Mouse (Mus musculus) heart, postnatal 0 days (tissue): Measurements from ENCODE around the gene Lrwd1. TPM values are rescaled to one million over a fixed set of nuclear protein-coding genes. Genes with fewer than 3 reads are reported as not detected.
"Not testable (repeated sequence)": the region's sequence is repeated elsewhere in the genome, so short reads cannot be mapped to it uniquely, and the experiment has no call there.

Source experiments
- ATAC-seq: fragments of 200-750 bp; cut with Nextera tagmentation; 2 replicates; pipeline ENCODE4 v1.8.0; 2017; ENCODE audit warnings: low read depth, moderate number of reproducible peaks, moderate library complexity; ENCODE audit not compliant: insufficient read depth
- DNase-seq: peaks from one replicate; pipeline ENCODE4 v3.0.0-alpha.2; 2016; ENCODE audit warnings: low spot score
- H3K27ac ChIP-seq: fragments of 300-500 bp; sonication (generic); 2 replicates; pipeline ENCODE4 v1.5.1; 2014; ENCODE audit warnings: low read depth, mild to moderate bottlenecking
- H3K27me3 ChIP-seq: fragments of 300-500 bp; sonication (generic); 2 replicates; pipeline ENCODE4 v1.6.1; 2014; ENCODE audit warnings: low read length, mixed read lengths; ENCODE audit not compliant: control insufficient read depth, insufficient read depth
- H3K36me3 ChIP-seq: fragments of 300-500 bp; sonication (generic); replicated peaks from 2 replicates; pipeline ENCODE4 v1.6.1; 2014; ENCODE audit warnings: low read length, mixed read lengths; ENCODE audit not compliant: control insufficient read depth, insufficient read depth
- H3K4me1 ChIP-seq: fragments of 300-500 bp; sonication (generic); 2 replicates; pipeline ENCODE4 v1.6.1; 2014; ENCODE audit warnings: antibody characterized with exemption; ENCODE audit not compliant: control insufficient read depth, insufficient read depth
- H3K4me2 ChIP-seq: fragments of 300-500 bp; sonication (generic); 2 replicates; pipeline ENCODE4 v1.6.1; 2014; ENCODE audit warnings: low read depth, mild to moderate bottlenecking, low read length, moderate library complexity
- H3K4me3 ChIP-seq: fragments of 300-500 bp; sonication (generic); 2 replicates; pipeline ENCODE4 v1.5.1; 2014; ENCODE audit warnings: low read depth, low read length
- H3K9ac ChIP-seq: fragments of 300-500 bp; sonication (generic); replicated peaks from 2 replicates; pipeline ENCODE4 v1.6.1; 2014; ENCODE audit warnings: low read depth, low read length, mixed read lengths
- H3K9me3 ChIP-seq: fragments of 300-500 bp; sonication (generic); replicated peaks from 2 replicates; pipeline ENCODE4 v1.6.1; 2016; ENCODE audit warnings: low read length; ENCODE audit not compliant: control insufficient read depth
- CTCF ChIP-seq: IDR thresholded peaks from 2 replicates; pipeline ENCODE4 v1.5.1; 2016; ENCODE audit warnings: antibody characterized with exemption, control low read depth, low read depth
- EP300 ChIP-seq: IDR thresholded peaks from 2 replicates; pipeline ENCODE4 v1.6.1; 2016; ENCODE audit warnings: antibody characterized with exemption, low read depth
- WGBS: fragments of 180-500 bp; shearing (Covaris S2); extraction: QIAGEN DNeasy Blood & Tissue Kit; methylation state at CpG from one replicate; pipeline ENCODE4 v1.1.7; 2014; 5-methylcytosine and 5-hydroxymethylcytosine counted together
- polyA plus RNA-seq: library from polyadenylated mRNA; unstranded; fragments of >200 nt; fragmentation: Nextera tagmentation; extraction: Ambion mirVana; gene quantifications from 2 replicates; pipeline ENCODE4 v1.2.1, GENCODE M21; 2015
- total RNA-seq: library from RNA; depleted of rRNA; stranded (reverse); fragments of >200 nt; gene quantifications from 2 replicates; pipeline ENCODE4 v1.2.3, GENCODE M21; 2014; ENCODE audit warnings: low replicate concordance

Lrwd1 gene
- total and polyA plus RNA-seq, 2 experiments from 2014 or later = 10.0 to 20.9 TPM

DNA sequence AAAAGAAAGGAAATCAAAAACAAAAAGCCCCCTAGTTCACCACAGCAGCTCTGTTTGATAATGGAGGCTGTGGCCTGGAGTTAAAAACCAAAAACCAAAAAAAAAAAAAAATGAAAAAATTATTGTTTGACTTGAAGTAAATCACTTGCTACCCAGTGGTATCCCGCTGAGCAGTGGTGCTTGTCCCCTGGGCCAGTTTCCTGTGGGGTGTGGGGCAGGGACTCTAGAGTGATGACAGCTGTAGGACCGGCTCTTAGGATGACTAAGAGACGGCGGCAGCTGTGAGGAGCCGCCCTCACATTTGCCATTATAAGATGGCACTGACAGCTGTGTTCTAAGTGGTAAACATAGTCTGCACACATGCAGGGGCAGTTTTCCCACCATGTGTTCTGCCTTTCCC, 19.5 kb upstream of the Lrwd1 start:
- TF ChIP-seq CTCF (no peak), EP300 (no peak)
- no peak overlapping the region for H3K27ac ChIP-seq
- H3K4me1 ChIP-seq = no peaks in the 10 kb centered on the region
- H3K36me3 ChIP-seq = no peaks in the 10 kb centered on the region
- 62% methylated on average over 5 of the region's 5 CpGs for WGBS
- no peak overlapping the region for H3K9ac ChIP-seq
- H3K9me3 ChIP-seq = no peaks in the 10 kb centered on the region
- ATAC-seq (no peak), DNase-seq (no peak)
- H3K4me3 ChIP-seq = no peak overlapping the region
- no peaks in the 10 kb centered on the region for H3K27me3 ChIP-seq
- H3K4me2 ChIP-seq = no peak overlapping the region

- 63% methylated on average over 8 of the region's 8 CpGs for WGBS
- no peak overlapping the region for H3K4me3 ChIP-seq
- H3K27me3 ChIP-seq = no peaks in the 10 kb centered on the region
- no peak for ATAC-seq
- no peak overlapping the region for H3K4me2 ChIP-seq
- no peaks in the 10 kb centered on the region for H3K4me1 ChIP-seq
- no peak overlapping the region for H3K27ac ChIP-seq
- no peak overlapping the region for H3K9ac ChIP-seq
- TF ChIP-seq EP300 = no peak
- TF ChIP-seq CTCF = no peak
- H3K9me3 ChIP-seq = no peaks in the 10 kb centered on the region
- H3K36me3 ChIP-seq = no peaks in the 10 kb centered on the region
- no peak for DNase-seq
Measured at GRCm38 (mm10) chr5:136152365-136152764, 16.5 kb upstream of the Lrwd1 start.

DNA sequence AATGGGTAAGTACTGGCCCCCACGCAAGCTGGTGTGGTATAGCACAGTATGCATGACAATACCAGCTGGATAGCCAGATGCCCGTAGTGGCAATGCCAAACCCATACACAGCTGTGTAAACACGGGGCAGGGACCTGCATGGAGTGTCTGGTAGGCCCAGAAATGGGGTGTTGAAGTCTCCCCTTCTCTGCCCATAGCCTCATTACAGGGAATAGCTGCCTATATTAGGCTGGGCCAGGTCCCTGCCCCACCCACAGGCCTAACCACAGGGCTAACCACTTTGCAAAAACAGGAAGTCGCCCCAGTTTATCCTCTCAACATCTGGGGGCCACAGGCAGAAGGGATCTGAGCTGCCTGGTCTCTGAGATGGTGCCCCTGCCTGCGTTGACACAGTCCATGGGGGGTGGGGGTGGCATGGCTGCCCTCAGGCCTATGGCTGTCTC, 13.3 kb upstream of the Lrwd1 start:
- not testable (repeated sequence) for H3K4me3 ChIP-seq, H3K9me3 ChIP-seq, H3K36me3 ChIP-seq, DNase-seq, H3K4me1 ChIP-seq, H3K27me3 ChIP-seq, H3K4me2 ChIP-seq, H3K9ac ChIP-seq, H3K27ac ChIP-seq, ATAC-seq
- 71% methylated on average over 5 of the region's 5 CpGs for WGBS

- H3K4me3 ChIP-seq = no peak overlapping the region
- H3K27me3 ChIP-seq = no peaks in the 10 kb centered on the region
- 64% methylated on average over 8 of the region's 8 CpGs for WGBS
- H3K9me3 ChIP-seq = no peaks in the 10 kb centered on the region
- H3K27ac ChIP-seq = no peak overlapping the region
- DNase-seq = no peak
- H3K9ac ChIP-seq = no peak overlapping the region
- TF ChIP-seq EP300 (no peak), CTCF (no peak)
- H3K4me1 ChIP-seq = no peaks in the 10 kb centered on the region
- no peak for ATAC-seq
- no peak overlapping the region for H3K4me2 ChIP-seq
- H3K36me3 ChIP-seq = no peaks in the 10 kb centered on the region
Measured at GRCm38 (mm10) chr5:136147704-136148103, 11.8 kb upstream of the Lrwd1 start.

GRCm38 (mm10) chr5:136146936-136147335, 11.1 kb upstream of the Lrwd1 start:
- Histone ChIP-seq H3K4me1 (no peaks in the 10 kb centered on the region), H3K27ac (no peak overlapping the region; the same call in 1 of the 2 replicates)
- no peak for DNase-seq

GRCm38 (mm10) chr5:136144606-136145430, 8.9 kb upstream of the Lrwd1 start:
- no peak overlapping the region for H3K4me3 ChIP-seq
- H3K27me3 ChIP-seq = no peaks in the 10 kb centered on the region
- no peak for TF ChIP-seq EP300
- TF ChIP-seq CTCF = no peak
- ATAC-seq (no peak), DNase-seq (no peak)
- 47% methylated on average over 12 of the region's 12 CpGs for WGBS
- no peak overlapping the region for H3K4me2 ChIP-seq
- H3K9ac ChIP-seq = no peak overlapping the region
- no peaks in the 10 kb centered on the region for H3K9me3 ChIP-seq
- peaks cover 26% of the 10 kb centered on the region for H3K36me3 ChIP-seq
- H3K27ac ChIP-seq = no peak overlapping the region
- no peaks in the 10 kb centered on the region for H3K4me1 ChIP-seq

More at GRCm38 (mm10) chr5:136146936-136147335, 11.1 kb upstream of the Lrwd1 start:
- TF ChIP-seq EP300 (no peak), CTCF (no peak)
- H3K9me3 ChIP-seq = no peaks in the 10 kb centered on the region
- H3K4me3 ChIP-seq = no peak overlapping the region
- H3K4me2 ChIP-seq = no peak overlapping the region
- no peaks in the 10 kb centered on the region for H3K27me3 ChIP-seq
- no peak for ATAC-seq
- peaks cover 7% of the 10 kb centered on the region; the same call in 1 of the 2 replicates for H3K36me3 ChIP-seq
- WGBS = 74% methylated on average over 1 of the region's 1 CpGs
- no peak overlapping the region for H3K9ac ChIP-seq
